Mouse (Mus musculus) bone marrow macrophage, adult 2 months (primary cell): ENCODE results near the gene Exoc4.

Experiments used
- CTCF ChIP-seq: IDR thresholded peaks from 2 replicates; pipeline ENCODE4 v1.5.1; 2012; ENCODE audit warnings: low read depth, mild to moderate bottlenecking, low read length, moderate library complexity
- POLR2A ChIP-seq: IDR thresholded peaks from 2 replicates; pipeline ENCODE4 v1.6.1; 2012; ENCODE audit warnings: mild to moderate bottlenecking, low read depth, low read length, borderline replicate concordance

DNA sequence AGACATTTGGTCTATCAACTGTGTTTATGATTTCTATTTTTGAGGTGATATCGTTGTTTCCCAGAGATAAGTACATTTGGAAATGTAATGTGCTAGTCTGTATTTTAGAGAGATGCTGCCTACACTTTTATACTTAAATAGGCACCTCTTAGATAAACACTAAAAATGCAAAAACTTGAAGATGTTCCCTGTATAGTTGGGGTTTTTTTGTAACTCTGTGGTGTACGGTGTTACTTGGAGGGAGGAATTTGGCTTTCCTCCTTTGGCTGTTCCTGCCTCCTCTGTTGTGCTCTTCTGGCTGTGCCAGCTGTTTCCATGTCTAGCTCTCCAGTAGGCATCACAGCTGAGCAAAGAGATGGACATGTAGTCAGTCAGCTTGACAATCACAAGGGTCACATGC lies 638.1 kb downstream of the Exoc4 start:
- TF ChIP-seq CTCF: no peak
- TF ChIP-seq POLR2A: no peak
